Comparison of ENCODE assay signal across 8 mouse cellular contexts in genomic region chr14:54641305-54641969, GRCm38 (mm10). TPM values are rescaled to one million over a fixed set of nuclear protein-coding genes. Genes with fewer than 3 reads are reported as not detected.
DNase-seq lines count a peak whose midpoint lies in the region; ATAC-seq and TF ChIP-seq lines count a peak whose summit lies in the region.

TSS of gene Cdh24 (minus strand) at chr14:54641364.

- peak; percentile 58 for TF ChIP-seq RAD21 in CH12.LX (IDR thresholded peaks at IDR 0.05; ENCODE audit: low read depth, low read length)

- H3K36me3 ChIP-seq in CH12.LX (replicated peaks in 1 of 2; ENCODE audit: control insufficient read depth in 1 of 2, insufficient read depth in 1 of 2, low read length in 1 of 2): peaks cover 53 to 98% of the 10 kb centered on the region in 2 experiments
- H3K36me3 ChIP-seq in forebrain, embryonic 10.5 days (replicated peaks): peaks cover 77% of the 10 kb centered on the region
- peaks cover 43% of the 10 kb centered on the region for H3K36me3 ChIP-seq in heart, embryonic 15.5 days
- H3K36me3 ChIP-seq in liver, embryonic 12.5 days: peaks cover 49% of the 10 kb centered on the region
- H3K36me3 ChIP-seq in splenic B cell, adult 2 months (ENCODE audit: control insufficient read depth, insufficient read depth, low read length, poor library complexity, severe bottlenecking): peaks cover 15% of the 10 kb centered on the region

- no peak for TF ChIP-seq POLR2A in CH12.LX (IDR thresholded peaks at IDR 0.05; ENCODE audit: low read depth, low read length)

- 0% methylated on average over 52 of the region's 52 CpGs for WGBS in forebrain, embryonic 10.5 days
- WGBS in heart, embryonic 15.5 days: under 1% methylated on average over 42 of the region's 52 CpGs
- under 1% methylated on average over 51 of the region's 52 CpGs for WGBS in liver, embryonic 12.5 days (ENCODE audit: insufficient replicate concordance)

- H3K27me3 ChIP-seq in CH12.LX (replicated peaks): no peaks in the 10 kb centered on the region
- H3K27me3 ChIP-seq in forebrain, embryonic 10.5 days (ENCODE audit: poor library complexity, severe bottlenecking): no peaks in the 10 kb centered on the region
- no peaks in the 10 kb centered on the region; the same call in 1 of the 2 replicates for H3K27me3 ChIP-seq in heart, embryonic 15.5 days
- H3K27me3 ChIP-seq in liver, embryonic 12.5 days (replicated peaks): peaks cover 25% of the 10 kb centered on the region
- no peaks in the 10 kb centered on the region for H3K27me3 ChIP-seq in splenic B cell, adult 2 months (ENCODE audit: control insufficient read depth, insufficient read depth, low read length, poor library complexity, severe bottlenecking)

- TF ChIP-seq EP300 in CH12.LX (IDR thresholded peaks at IDR 0.05; ENCODE audit: low read length): no peak

- peak within 1 kb of the TSS; percentile 22 for H3K9ac ChIP-seq in CH12.LX (ENCODE audit: insufficient read depth, low read depth)
- peak within 1 kb of the TSS; percentile 92 for H3K9ac ChIP-seq in heart, embryonic 15.5 days
- H3K9ac ChIP-seq in liver, embryonic 12.5 days: peak within 1 kb of the TSS; percentile 80

- DNase-seq in CH12.LX (ENCODE audit: extremely low read depth): peak; percentile 75
- peak; percentile 92 for DNase-seq in c-Kit-positive CD71-negative TER-119-negative erythroid progenitor cells, embryonic 14.5 days (ENCODE audit: low read depth)
- DNase-seq in forebrain, embryonic 10.5 days (ENCODE audit: extremely low spot score, low spot score): peak; percentile 90
- DNase-seq in kidney, postnatal 14 days: peak; percentile 94
- DNase-seq in naive thymus-derived CD4-positive, alpha-beta T cell, adult 2 months (ENCODE audit: low read depth): peak; percentile 92
- DNase-seq in splenic B cell, adult 2 months (ENCODE audit: low read depth, low spot score): peak; percentile 90

- peak; percentile 90 for ATAC-seq in heart, embryonic 15.5 days (replicated peaks; ENCODE audit: insufficient number of reproducible peaks, insufficient read depth, low FRiP score, low read depth)
- ATAC-seq in liver, embryonic 12.5 days: peak; percentile 93

- in situ Hi-C loops in CH12.LX (cut with MboI; ENCODE audit: low pct_ligation_motif_present, low pct_unique_long_range_greater_than_20kb, low sequenced_read_pairs): loop anchor here (25.0 kb wide), 1 partner anchor 579 kb away; no protein-coding TSS in a partner anchor

- no peaks in the 10 kb centered on the region for H3K9me3 ChIP-seq in CH12.LX (replicated peaks; ENCODE audit: low read length)
- H3K9me3 ChIP-seq in forebrain, embryonic 10.5 days: no peaks in the 10 kb centered on the region
- H3K9me3 ChIP-seq in heart, embryonic 15.5 days (replicated peaks): no peaks in the 10 kb centered on the region
- no peaks in the 10 kb centered on the region for H3K9me3 ChIP-seq in liver, embryonic 12.5 days (replicated peaks)

- no peaks in the 10 kb centered on the region for H3K79me2 ChIP-seq in CH12.LX (replicated peaks; ENCODE audit: control insufficient read depth, extremely low read depth, insufficient read depth, poor library complexity, severe bottlenecking)

- peaks cover 5 to 14% of the 10 kb centered on the region in 2 experiments; a peak in 2 of 4 replicates for H3K4me1 ChIP-seq in CH12.LX (ENCODE audit: control insufficient read depth in 1 of 2, insufficient read depth in 2 of 2)
- peaks cover 29% of the 10 kb centered on the region for H3K4me1 ChIP-seq in forebrain, embryonic 10.5 days
- H3K4me1 ChIP-seq in heart, embryonic 15.5 days (replicated peaks): peaks cover 14% of the 10 kb centered on the region
- H3K4me1 ChIP-seq in liver, embryonic 12.5 days: peaks cover 20% of the 10 kb centered on the region

- H3K4me2 ChIP-seq in CH12.LX (ENCODE audit: insufficient read depth, low read depth, poor library complexity, severe bottlenecking): peak within 1 kb of the TSS; percentile 68
- H3K4me2 ChIP-seq in heart, embryonic 15.5 days: peak within 1 kb of the TSS; percentile 99
- peak within 1 kb of the TSS; percentile 100 for H3K4me2 ChIP-seq in liver, embryonic 12.5 days

- peak; percentile 53 to 83 for TF ChIP-seq CTCF in CH12.LX (conservative IDR thresholded peaks at IDR 0.05 in 1 of 2, IDR thresholded peaks at IDR 0.05 in 1 of 2; ENCODE audit: low read depth in 2 of 2, low read length in 2 of 2)

- dilution Hi-C loops in CH12.LX (cut with MboI; ENCODE audit: extremely low pct_ligation_motif_present, extremely low pct_unique_long_range_greater_than_20kb, low sequenced_read_pairs): no loop called here

- peak within 1 kb of the TSS; percentile 23; the same call in 1 of the 2 replicates for H3K27ac ChIP-seq in CH12.LX (ENCODE audit: insufficient read depth, low read depth)
- peak within 1 kb of the TSS; percentile 97 for H3K27ac ChIP-seq in forebrain, embryonic 10.5 days
- peak within 1 kb of the TSS; percentile 71 for H3K27ac ChIP-seq in heart, embryonic 15.5 days
- H3K27ac ChIP-seq in liver, embryonic 12.5 days: peak within 1 kb of the TSS; percentile 75

- peak within 1 kb of the TSS; percentile 16 to 50 (median 36) for H3K4me3 ChIP-seq in CH12.LX (replicated peaks in 1 of 3; ENCODE audit: low read depth in 2 of 3, low read length in 2 of 3, poor library complexity in 1 of 3)
- H3K4me3 ChIP-seq in forebrain, embryonic 10.5 days: peak within 1 kb of the TSS; percentile 87
- peak within 1 kb of the TSS; percentile 67 for H3K4me3 ChIP-seq in heart, embryonic 15.5 days
- peak within 1 kb of the TSS; percentile 71 for H3K4me3 ChIP-seq in liver, embryonic 12.5 days

TF ChIP-seq in CH12.LX, 34 proteins besides CTCF, POLR2A, EP300 and RAD21:
- TF ChIP-seq MXI1 (IDR thresholded peaks at IDR 0.05; ENCODE audit: low read depth, low read length): peak; percentile 52; the same call in 1 of the 2 replicates
- 0 out of 2 replicates have a peak, but pooled peaks have one; percentile 42 for TF ChIP-seq ZMIZ1 (IDR thresholded peaks at IDR 0.05; ENCODE audit: low read depth, low read length)
- TF ChIP-seq MYC (IDR thresholded peaks at IDR 0.05; ENCODE audit: low read depth, low read length): no peak
- TF ChIP-seq SMC3 (IDR thresholded peaks at IDR 0.05; ENCODE audit: low read depth, low read length): peak; percentile 73
- peak; percentile 88; the same call in 1 of the 2 replicates for TF ChIP-seq POLR2AphosphoS2 (IDR thresholded peaks at IDR 0.05; ENCODE audit: low read depth, low read length)
TF ChIP-seq in CH12.LX: peak in this region for 4.

RNA-seq across cellular contexts. Expression of gene Cdh24, which starts in this region (rescaled TPM):
- 1.5 and 1.6 TPM in 2 replicates for total RNA-seq in CH12.LX (2012; rRNA removed)
- total RNA-seq in CH12.LX (2014; rRNA removed): 1.0 and 1.2 TPM in 2 replicates
- 4.9 and 5.4 TPM in 2 replicates for polyA plus RNA-seq in CH12.LX (2012; ENCODE audit: insufficient read length, low read depth)
- polyA plus RNA-seq in forebrain, embryonic 10.5 days (2016; fragmentation: Nextera tagmentation; extraction: Ambion mirVana): 4.7 and 5.4 TPM in 2 replicates
- 1.6 and 2.1 TPM in 2 replicates for polyA plus RNA-seq in heart, embryonic 15.5 days (2015; fragmentation: Nextera tagmentation; extraction: Ambion mirVana)
- 0.61 and 1.0 TPM in 2 replicates for polyA plus RNA-seq in liver, embryonic 12.5 days (2016; fragmentation: Nextera tagmentation; extraction: Ambion mirVana)

Comparison
In these comparisons a context has a peak if more than half of its experiments do, and no peak if none do; other contexts are left out.
1. Peak in every context shown above with its lines: DNase-seq, ATAC-seq, H3K4me3 ChIP-seq and H3K27ac ChIP-seq.
2. H3K27ac ChIP-seq: peak in every context shown above with its lines; median percentile 97 in forebrain, embryonic 10.5 days; 75 in liver, embryonic 12.5 days; 71 in heart, embryonic 15.5 days; 23 in CH12.LX.
3. H3K4me3 ChIP-seq: peak in every context shown above with its lines; median percentile 87 in forebrain, embryonic 10.5 days; 71 in liver, embryonic 12.5 days; 67 in heart, embryonic 15.5 days; 36 in CH12.LX.
4. H3K9ac ChIP-seq: peak in every context shown above with its lines; median percentile 92 in heart, embryonic 15.5 days; 80 in liver, embryonic 12.5 days; 22 in CH12.LX.